Mouse (Mus musculus): ENCODE measurements at regions not wholly inside any gene's neighbourhood (a gene's known extent, or its start where the extent isn't known, plus 50 kb on each side); places are given as distances from the start of the nearest gene placed in this dataset.

DNA sequence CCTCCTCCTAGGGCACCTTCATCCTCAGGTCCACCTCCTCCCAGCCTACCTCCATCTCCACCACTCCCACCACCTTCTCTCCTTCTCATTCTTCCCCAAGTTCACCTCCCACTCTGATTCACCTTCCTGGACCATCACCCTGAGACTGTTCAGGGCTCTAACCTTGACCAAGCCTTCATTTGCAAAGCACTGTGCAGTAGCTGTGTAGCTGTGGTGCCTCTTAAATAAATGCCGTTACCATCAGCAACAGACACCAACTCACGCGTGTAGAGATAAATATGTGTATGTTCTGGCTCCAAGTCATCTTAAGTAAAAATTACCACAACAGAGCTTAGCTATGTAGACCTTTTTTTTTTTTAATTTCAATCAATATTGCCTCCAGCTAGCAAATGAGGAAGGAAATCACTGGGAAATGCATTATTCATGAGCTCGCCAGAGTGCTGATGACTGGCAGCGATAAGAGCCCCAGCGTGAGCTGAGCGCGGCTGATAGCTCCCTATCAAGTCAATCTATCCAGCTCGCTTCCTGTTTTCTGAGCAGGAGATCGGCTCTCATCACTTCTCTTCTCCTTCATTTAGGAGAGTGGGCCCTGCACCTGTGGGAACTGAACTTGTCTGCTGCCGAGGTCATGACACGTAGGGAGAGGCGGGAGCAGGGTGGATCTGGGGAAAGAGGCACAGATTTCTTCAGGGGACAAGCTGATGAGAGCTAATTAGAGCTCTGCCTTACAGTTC lies 185.9 kb upstream of the Six2 start:
- Histone ChIP-seq H3K4me3 (ENCODE audit: low read length) (no peak overlapping the region), H3K27me3 (ENCODE audit: control insufficient read depth, insufficient read depth, low read length) (peaks cover 11% of the 10 kb centered on the region)
- 16% methylated on average over 13 of the region's 13 CpGs for WGBS

DNA sequence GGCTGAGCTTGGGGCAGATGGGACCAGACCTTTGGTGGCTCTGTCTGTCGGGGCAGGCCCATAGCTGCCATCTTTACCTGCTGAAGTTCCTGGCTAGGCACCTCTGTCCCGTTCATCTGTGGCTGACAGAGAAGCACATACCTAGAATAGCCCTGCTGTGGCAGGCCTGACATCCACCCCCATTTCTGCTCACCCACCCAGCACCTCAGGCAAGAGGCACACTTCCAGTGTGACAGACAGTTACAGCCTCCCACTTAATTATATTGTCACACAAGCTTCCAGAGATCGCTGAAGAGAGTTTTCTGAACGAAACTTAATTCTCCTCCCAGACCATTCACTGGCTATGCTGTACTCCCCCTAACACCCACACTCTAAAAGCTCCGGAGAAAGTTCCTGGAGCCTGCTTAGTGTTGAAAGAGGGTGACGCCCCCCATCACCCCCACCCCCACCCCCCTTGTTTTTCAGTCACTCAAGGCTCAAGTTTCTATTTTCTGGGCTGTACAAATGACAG lies 184.9 kb upstream of the Six2 start:
- Histone ChIP-seq H3K9ac (ENCODE audit: low read depth, low read length) (no peak overlapping the region), H3K9me3 (ENCODE audit: control insufficient read depth, low read length) (no peaks in the 10 kb centered on the region), H3K4me1 (ENCODE audit: control insufficient read depth, insufficient read depth, low read length) (peaks cover 33% of the 10 kb centered on the region), H3K27ac (ENCODE audit: low read depth, low read length) (peak overlapping the region; percentile 42; the same call in 1 of the 2 replicates), H3K4me2 (replicated peaks; ENCODE audit: low read depth, low read length) (no peak overlapping the region), H3K27me3 (ENCODE audit: control insufficient read depth, insufficient read depth, low read length) (peaks cover 11% of the 10 kb centered on the region), H3K4me3 (ENCODE audit: low read length) (no peak overlapping the region), H3K36me3 (ENCODE audit: control insufficient read depth, insufficient read depth, low read length) (no peaks in the 10 kb centered on the region)
- ATAC-seq (ENCODE audit: low FRiP score, low TSS enrichment), result peak; percentile 76
- 4% methylated on average over 6 of the region's 6 CpGs for WGBS

More for the DNA sequence above, 185.9 kb upstream of the Six2 start:
- Histone ChIP-seq H3K4me1 (ENCODE audit: control insufficient read depth, insufficient read depth, low read length) (peaks cover 22% of the 10 kb centered on the region), H3K36me3 (ENCODE audit: control insufficient read depth, insufficient read depth, low read length) (no peaks in the 10 kb centered on the region), H3K27ac (ENCODE audit: low read depth, low read length) (peak overlapping the region; percentile 62; the same call in 1 of the 2 replicates), H3K9ac (ENCODE audit: low read depth, low read length) (no peak overlapping the region), H3K4me2 (replicated peaks; ENCODE audit: low read depth, low read length) (no peak overlapping the region), H3K9me3 (ENCODE audit: control insufficient read depth, low read length) (no peaks in the 10 kb centered on the region)
- no peak; the same call in 1 of the 2 replicates for ATAC-seq (ENCODE audit: low FRiP score, low TSS enrichment)

DNA sequence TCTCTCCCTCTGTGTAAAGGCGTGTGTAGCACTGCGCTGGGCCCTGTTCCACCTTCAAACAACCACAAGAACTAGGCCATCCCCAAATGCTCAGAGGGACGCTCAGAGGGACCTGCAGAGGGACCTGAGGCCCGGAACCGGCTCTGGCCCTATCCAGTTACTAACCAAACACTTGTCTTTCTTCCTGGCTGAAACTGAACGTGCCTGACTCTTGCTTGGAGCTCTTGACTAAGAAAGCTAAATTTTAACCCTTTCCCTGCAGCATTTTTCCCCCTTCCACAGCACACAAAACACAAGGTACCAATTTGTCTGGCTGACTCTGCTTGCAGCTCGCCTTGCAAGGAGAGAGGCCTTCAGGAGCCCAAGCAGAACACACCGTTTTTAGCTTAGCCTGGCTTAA lies 182.3 kb upstream of the Six2 start:
- Histone ChIP-seq H3K4me1 (ENCODE audit: control insufficient read depth, insufficient read depth, low read length) (peaks cover 34% of the 10 kb centered on the region), H3K27me3 (ENCODE audit: control insufficient read depth, insufficient read depth, low read length) (peaks cover 8% of the 10 kb centered on the region; the same call in 1 of the 2 replicates), H3K9ac (ENCODE audit: low read depth, low read length) (no peak overlapping the region), H3K9me3 (ENCODE audit: control insufficient read depth, low read length) (no peaks in the 10 kb centered on the region), H3K36me3 (ENCODE audit: control insufficient read depth, insufficient read depth, low read length) (no peaks in the 10 kb centered on the region), H3K27ac (ENCODE audit: low read depth, low read length) (peak overlapping the region; percentile 55; the same call in 1 of the 2 replicates), H3K4me2 (replicated peaks; ENCODE audit: low read depth, low read length) (no peak overlapping the region), H3K4me3 (ENCODE audit: low read length) (no peak overlapping the region)
- WGBS, result 21% methylated on average over 8 of the region's 8 CpGs
- peak; percentile 49; the same call in 1 of the 2 replicates for ATAC-seq (ENCODE audit: low FRiP score, low TSS enrichment)

DNA sequence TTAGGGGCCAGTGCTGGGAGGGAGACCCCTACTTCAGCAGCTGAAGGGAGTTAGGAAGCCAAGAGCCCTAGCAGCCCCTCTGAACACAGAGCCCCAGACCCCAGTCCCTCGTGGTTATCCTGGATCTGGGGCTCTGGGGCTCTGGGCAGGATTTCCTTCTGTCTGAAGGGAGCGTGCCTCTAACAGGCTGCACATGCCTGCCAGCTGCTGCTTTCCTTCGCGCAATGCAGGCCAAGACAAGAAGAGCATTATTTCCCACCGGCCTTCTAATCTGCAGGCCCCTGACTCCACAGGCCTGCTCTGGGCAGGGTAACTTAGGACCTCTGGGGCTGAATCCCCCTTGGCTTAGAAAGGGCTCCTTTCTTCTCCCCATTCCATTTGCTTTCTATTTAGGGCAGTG lies 181.1 kb upstream of the Six2 start:
- Histone ChIP-seq H3K4me3 (ENCODE audit: low read length) (no peak overlapping the region), H3K27ac (ENCODE audit: low read depth, low read length) (peak overlapping the region; percentile 43; the same call in 1 of the 2 replicates), H3K4me1 (ENCODE audit: control insufficient read depth, insufficient read depth, low read length) (peaks cover 33% of the 10 kb centered on the region), H3K9ac (ENCODE audit: low read depth, low read length) (no peak overlapping the region), H3K27me3 (ENCODE audit: control insufficient read depth, insufficient read depth, low read length) (peaks cover 3% of the 10 kb centered on the region; the same call in 1 of the 2 replicates), H3K9me3 (ENCODE audit: control insufficient read depth, low read length) (no peaks in the 10 kb centered on the region), H3K4me2 (replicated peaks; ENCODE audit: low read depth, low read length) (no peak overlapping the region), H3K36me3 (ENCODE audit: control insufficient read depth, insufficient read depth, low read length) (no peaks in the 10 kb centered on the region)
- no peak for ATAC-seq (ENCODE audit: low FRiP score, low TSS enrichment)
- 41% methylated on average over 5 of the region's 5 CpGs for WGBS

DNA sequence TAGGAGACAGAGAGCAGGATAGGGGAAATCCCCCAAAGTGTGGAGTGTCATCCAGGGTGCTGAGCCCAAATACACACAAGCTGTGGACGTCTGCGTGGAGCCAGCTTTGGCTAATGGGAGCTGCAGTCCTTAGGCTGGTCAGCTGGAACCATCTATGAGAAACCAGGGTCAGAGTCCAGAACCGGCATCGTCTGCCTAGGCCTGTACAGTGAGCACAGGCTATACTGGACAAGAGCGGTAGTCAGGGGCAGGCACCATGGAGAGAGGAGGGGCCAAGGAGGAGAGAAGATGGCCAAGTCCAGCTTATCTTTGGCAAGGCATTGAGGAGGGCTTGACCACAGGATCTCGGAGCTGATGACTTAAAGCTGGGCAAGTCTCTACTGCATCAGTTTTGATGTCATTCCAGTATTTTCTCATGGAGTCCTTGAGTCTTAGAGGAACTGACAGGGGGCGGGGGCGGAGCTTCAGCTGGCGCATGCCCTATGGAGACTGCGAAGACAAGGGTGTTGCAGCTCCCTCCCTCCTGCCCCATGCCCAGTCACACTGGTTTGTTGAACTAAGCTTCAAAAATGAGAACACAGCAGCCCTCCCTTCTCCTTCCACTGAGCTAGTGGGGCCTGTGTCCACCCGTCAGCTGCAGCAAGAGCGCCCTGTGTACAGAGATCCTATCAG lies 180.0 kb upstream of the Six2 start:
- no peak overlapping the region for H3K4me2 ChIP-seq (replicated peaks; ENCODE audit: low read depth, low read length)
- H3K4me3 ChIP-seq (ENCODE audit: low read length), result no peak overlapping the region
- peaks cover 3% of the 10 kb centered on the region; the same call in 1 of the 2 replicates for H3K27me3 ChIP-seq (ENCODE audit: control insufficient read depth, insufficient read depth, low read length)
- ATAC-seq (ENCODE audit: low FRiP score, low TSS enrichment), result no peak
- peak overlapping the region; percentile 43; the same call in 1 of the 2 replicates for H3K27ac ChIP-seq (ENCODE audit: low read depth, low read length)
- H3K9me3 ChIP-seq (ENCODE audit: control insufficient read depth, low read length), result no peaks in the 10 kb centered on the region
- peaks cover 26% of the 10 kb centered on the region for H3K4me1 ChIP-seq (ENCODE audit: control insufficient read depth, insufficient read depth, low read length)
- 75% methylated on average over 12 of the region's 12 CpGs for WGBS
- no peak overlapping the region for H3K9ac ChIP-seq (ENCODE audit: low read depth, low read length)
- no peaks in the 10 kb centered on the region for H3K36me3 ChIP-seq (ENCODE audit: control insufficient read depth, insufficient read depth, low read length)

DNA sequence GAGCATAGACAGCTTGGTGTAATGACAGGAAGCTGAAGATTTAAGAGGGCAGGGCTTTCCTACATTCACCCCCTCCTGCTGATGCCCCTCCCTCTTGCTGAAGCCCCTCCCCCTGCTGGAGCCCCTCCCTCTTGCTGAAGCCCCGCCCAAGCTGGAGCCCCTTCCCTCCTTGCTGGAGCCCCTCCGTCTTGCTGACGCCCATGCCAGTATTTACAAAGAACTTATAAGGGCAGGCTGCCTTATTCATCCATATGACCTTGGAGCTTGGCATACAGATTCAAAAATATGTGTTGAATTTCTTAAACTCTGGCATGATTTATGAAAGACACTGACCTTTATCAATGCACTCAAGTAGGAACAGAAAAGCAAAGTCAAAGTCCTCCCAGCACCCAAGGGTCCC lies 178.5 kb upstream of the Six2 start:
- Histone ChIP-seq H3K9me3 (ENCODE audit: control insufficient read depth, low read length) (no peaks in the 10 kb centered on the region), H3K27me3 (ENCODE audit: control insufficient read depth, insufficient read depth, low read length) (no peaks in the 10 kb centered on the region), H3K9ac (ENCODE audit: low read depth, low read length) (no peak overlapping the region), H3K27ac (ENCODE audit: low read depth, low read length) (no peak overlapping the region), H3K4me1 (ENCODE audit: control insufficient read depth, insufficient read depth, low read length) (peaks cover 26% of the 10 kb centered on the region), H3K4me3 (ENCODE audit: low read length) (no peak overlapping the region), H3K36me3 (ENCODE audit: control insufficient read depth, insufficient read depth, low read length) (no peaks in the 10 kb centered on the region), H3K4me2 (replicated peaks; ENCODE audit: low read depth, low read length) (no peak overlapping the region)
- WGBS, result 69% methylated on average over 3 of the region's 3 CpGs
- no peak for ATAC-seq (ENCODE audit: low FRiP score, low TSS enrichment)

DNA sequence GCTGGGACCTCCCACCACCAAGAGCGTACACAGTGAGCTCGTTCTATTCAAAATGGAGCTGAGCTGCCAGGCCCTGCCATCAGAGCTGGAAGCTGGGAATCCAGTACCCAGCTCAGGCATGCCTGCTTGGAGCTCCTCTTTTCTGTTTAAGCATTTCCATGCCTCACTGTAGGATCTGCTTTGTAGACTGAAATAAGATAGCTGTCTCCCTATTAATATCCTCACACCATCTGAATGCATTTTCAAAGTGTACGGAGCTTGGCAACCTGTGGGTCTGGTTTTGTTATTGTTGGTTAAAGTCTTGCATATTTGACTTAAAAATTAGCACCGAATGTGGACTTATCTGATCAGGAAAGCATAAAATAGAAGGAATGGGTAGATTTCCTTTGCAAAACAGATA lies 177.9 kb upstream of the Six2 start:
- H3K4me3 ChIP-seq (ENCODE audit: low read length), result no peak overlapping the region
- H3K27ac ChIP-seq (ENCODE audit: low read depth, low read length), result no peak overlapping the region
- H3K27me3 ChIP-seq (ENCODE audit: control insufficient read depth, insufficient read depth, low read length), result no peaks in the 10 kb centered on the region
- no peaks in the 10 kb centered on the region for H3K36me3 ChIP-seq (ENCODE audit: control insufficient read depth, insufficient read depth, low read length)
- H3K9ac ChIP-seq (ENCODE audit: low read depth, low read length), result no peak overlapping the region
- 89% methylated on average over 4 of the region's 4 CpGs for WGBS
- no peak for ATAC-seq (ENCODE audit: low FRiP score, low TSS enrichment)
- H3K9me3 ChIP-seq (ENCODE audit: control insufficient read depth, low read length), result no peaks in the 10 kb centered on the region
- peaks cover 22% of the 10 kb centered on the region for H3K4me1 ChIP-seq (ENCODE audit: control insufficient read depth, insufficient read depth, low read length)
- no peak overlapping the region for H3K4me2 ChIP-seq (replicated peaks; ENCODE audit: low read depth, low read length)

DNA sequence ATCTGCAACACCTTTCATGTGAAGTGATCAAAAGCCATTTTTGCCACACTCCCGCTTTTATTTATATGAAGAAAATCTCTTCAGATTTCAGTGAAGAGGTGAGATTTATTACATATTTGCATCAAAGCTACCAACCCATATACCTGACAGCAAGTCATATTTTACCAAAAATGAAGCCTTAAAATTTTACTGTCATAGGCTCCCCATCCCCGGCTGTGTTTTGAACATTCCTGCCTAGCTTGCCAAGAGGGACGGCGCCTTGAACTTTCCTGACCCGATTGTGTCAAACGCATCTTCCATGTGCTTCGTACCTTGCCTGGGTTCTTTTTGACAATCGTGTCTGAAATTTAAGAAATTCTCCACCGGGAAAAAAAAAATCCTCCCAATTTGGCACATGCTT lies 173.3 kb upstream of the Six2 start:
- WGBS, result 75% methylated on average over 9 of the region's 9 CpGs
- Histone ChIP-seq H3K4me1 (ENCODE audit: control insufficient read depth, insufficient read depth, low read length) (no peaks in the 10 kb centered on the region), H3K4me2 (replicated peaks; ENCODE audit: low read depth, low read length) (no peak overlapping the region)

DNA sequence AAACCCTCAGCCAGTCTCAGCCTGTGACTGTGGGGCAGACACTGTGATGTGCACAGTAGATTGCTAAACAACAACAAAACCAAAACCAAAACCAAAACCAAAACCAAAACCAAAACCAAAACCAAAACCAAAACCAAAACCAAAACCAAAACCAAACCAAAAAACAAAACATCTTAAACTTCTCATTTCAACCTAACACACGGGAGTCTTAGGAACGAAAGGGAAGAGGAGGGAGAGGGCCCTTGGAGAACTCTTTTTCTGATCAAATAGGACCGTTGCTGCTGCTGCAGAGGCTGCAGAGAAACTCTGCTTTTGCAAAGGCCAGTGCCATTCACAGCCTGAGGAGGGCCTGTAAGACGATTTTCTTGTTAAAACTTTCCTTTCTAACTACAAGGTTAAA lies 172.7 kb upstream of the Six2 start:
- Histone ChIP-seq H3K27me3 (ENCODE audit: control insufficient read depth, insufficient read depth, low read length) (no peaks in the 10 kb centered on the region), H3K27ac (ENCODE audit: low read depth, low read length) (no peak overlapping the region), H3K4me2 (replicated peaks; ENCODE audit: low read depth, low read length) (no peak overlapping the region), H3K4me3 (ENCODE audit: low read length) (no peak overlapping the region), H3K4me1 (ENCODE audit: control insufficient read depth, insufficient read depth, low read length) (no peaks in the 10 kb centered on the region), H3K36me3 (ENCODE audit: control insufficient read depth, insufficient read depth, low read length) (no peaks in the 10 kb centered on the region), H3K9me3 (ENCODE audit: control insufficient read depth, low read length) (no peaks in the 10 kb centered on the region), H3K9ac (ENCODE audit: low read depth, low read length) (no peak overlapping the region)
- 62% methylated on average over 4 of the region's 4 CpGs for WGBS
- ATAC-seq (ENCODE audit: low FRiP score, low TSS enrichment), result no peak

More for the DNA sequence above, 173.3 kb upstream of the Six2 start:
- Histone ChIP-seq H3K9me3 (ENCODE audit: control insufficient read depth, low read length) (no peaks in the 10 kb centered on the region), H3K27ac (ENCODE audit: low read depth, low read length) (no peak overlapping the region), H3K4me3 (ENCODE audit: low read length) (no peak overlapping the region), H3K9ac (ENCODE audit: low read depth, low read length) (no peak overlapping the region), H3K27me3 (ENCODE audit: control insufficient read depth, insufficient read depth, low read length) (no peaks in the 10 kb centered on the region), H3K36me3 (ENCODE audit: control insufficient read depth, insufficient read depth, low read length) (no peaks in the 10 kb centered on the region)
- ATAC-seq (ENCODE audit: low FRiP score, low TSS enrichment), result no peak

All from kidney, embryonic 14.5 days (tissue).